Mouse (Mus musculus) kidney, adult 2 months (tissue): Measurements from ENCODE around the gene Tifa.

Experiments
- CTCF ChIP-seq: fragments of 200-500 bp; conservative IDR thresholded peaks from 2 replicates; pipeline ENCODE4 v1.5.1; 2011; ENCODE audit warnings: low read depth, mild to moderate bottlenecking, control low read depth, low read length, moderate library complexity, mixed read lengths; ENCODE audit not compliant: insufficient read depth, insufficient read length
- POLR2A ChIP-seq: fragments of 200-500 bp; IDR thresholded peaks from one replicate; pipeline ENCODE4 v1.6.1; 2011; ENCODE audit warnings: low read depth, low read length, control low read depth

GRCm38 (mm10) chr3:127789500-127790191 lies at the start of gene Tifa:
- TF ChIP-seq CTCF (no peak), POLR2A (no peak)
